In the genomic region with DNA sequence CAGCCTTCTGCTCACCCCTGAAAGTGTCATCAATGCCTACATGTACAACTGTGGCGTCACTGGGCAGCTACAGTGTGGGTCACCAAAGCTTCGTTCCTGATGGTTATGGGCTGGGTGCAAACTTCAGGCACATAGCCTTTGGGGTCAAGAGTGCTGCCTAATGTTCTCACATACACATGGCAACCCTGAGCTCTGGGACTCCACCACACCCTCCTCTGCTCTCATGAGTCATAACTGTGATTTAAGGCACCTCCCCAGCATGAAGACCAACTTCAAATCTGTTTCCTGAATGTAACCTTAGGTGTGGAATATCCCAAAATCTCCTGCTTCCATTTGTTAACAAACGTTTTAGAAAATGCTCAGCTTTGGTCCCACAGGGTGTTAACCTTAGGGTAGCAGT, we compare ENCODE assay signal across 24 mouse cellular contexts.
DNase-seq lines count a peak whose midpoint lies in the region; ATAC-seq lines count a peak whose summit lies in the region.
"Had no signal": no experiment of that assay in that cellular context is flagged by ENCODE, and none has a peak within 500 bp of the region (broad histone marks: within the 10 kb centered on the region; RNA-seq: fewer than 3 reads in every experiment).

No protein-coding gene starts in this region.

- no peaks in the 10 kb centered on the region for H3K9me3 ChIP-seq in stomach, embryonic 15.5 days
- H3K9me3 ChIP-seq: embryonic facial prominence, embryonic 13.5 days; embryonic facial prominence, embryonic 15.5 days; forebrain, embryonic 10.5 days; forebrain, embryonic 12.5 days had no signal

- H3K4me3 ChIP-seq in stomach, embryonic 15.5 days (replicated peaks) = no peak overlapping the region
- H3K4me3 ChIP-seq: embryonic facial prominence, embryonic 13.5 days; embryonic facial prominence, embryonic 15.5 days; erythroblast, embryonic 14.5 days; forebrain, embryonic 10.5 days; forebrain, embryonic 12.5 days had no signal

- H3K4me2 ChIP-seq in stomach, embryonic 15.5 days = no peak overlapping the region
- H3K4me2 ChIP-seq: embryonic facial prominence, embryonic 13.5 days; embryonic facial prominence, embryonic 15.5 days; forebrain, embryonic 12.5 days had no signal

- intact Hi-C loops in left cerebral cortex, postnatal 36 days (cut with DNase I) = no loop called here

- no peaks in the 10 kb centered on the region for H3K27me3 ChIP-seq in stomach, embryonic 15.5 days (replicated peaks)
- H3K27me3 ChIP-seq: embryonic facial prominence, embryonic 13.5 days; embryonic facial prominence, embryonic 15.5 days; forebrain, embryonic 12.5 days; Patski had no signal

- 78% methylated on average over 3 of the region's 3 CpGs for WGBS in stomach, embryonic 15.5 days

- no peak overlapping the region for H3K27ac ChIP-seq in stomach, embryonic 15.5 days
- H3K27ac ChIP-seq: embryonic facial prominence, embryonic 13.5 days; embryonic facial prominence, embryonic 15.5 days; forebrain, embryonic 10.5 days; forebrain, embryonic 12.5 days had no signal

- H3K4me1 ChIP-seq in stomach, embryonic 15.5 days = no peaks in the 10 kb centered on the region
- H3K4me1 ChIP-seq: embryonic facial prominence, embryonic 13.5 days; embryonic facial prominence, embryonic 15.5 days; forebrain, embryonic 10.5 days; forebrain, embryonic 12.5 days had no signal

- H3K9ac ChIP-seq in stomach, embryonic 15.5 days = no peak overlapping the region
- H3K9ac ChIP-seq: embryonic facial prominence, embryonic 13.5 days; embryonic facial prominence, embryonic 15.5 days; forebrain, embryonic 12.5 days had no signal

- DNase-seq in heart, adult 11 months = peak; percentile 83
- DNase-seq in heart, adult 9 months (ENCODE audit: low spot score in 2 of 2) = no peak
- no peak for DNase-seq in left cerebral cortex, adult 9 months (ENCODE audit: low spot score in 2 of 2)
- no peak for DNase-seq in left cerebral cortex, postnatal 36 days (ENCODE audit: low spot score in 2 of 2)
- DNase-seq: adrenal gland, adult 8-10 months; adrenal gland, postnatal 14 days; adrenal gland, postnatal 36 days; cerebellum, adult 11 months; cerebellum, adult 18-20 months; cerebellum, adult 8-10 months; cerebellum, adult 9-11 months; cerebellum, postnatal 14 days; cerebellum, postnatal 36 days; embryo, embryonic 11 days had no signal

- ATAC-seq in stomach, embryonic 15.5 days (ENCODE audit: insufficient read depth, low FRiP score, low read depth) = peak; percentile 49
- ATAC-seq: activated CD4-positive, CD25-positive, alpha-beta regulatory T cell, adult 4 months; forebrain, embryonic 14.5 days; forebrain, embryonic 16.5 days; Patski had no signal

- peaks cover 40% of the 10 kb centered on the region for H3K36me3 ChIP-seq in stomach, embryonic 15.5 days
